Mouse (Mus musculus): Measurements from ENCODE around the gene Sars2. TPM values are rescaled to one million over a fixed set of nuclear protein-coding genes. Genes with fewer than 3 reads are reported as not detected.

Gene Sars2
- polyA plus RNA-seq, 1 experiment = 19.4 TPM

- Histone ChIP-seq H3K4me3 (ENCODE audit: insufficient read depth, low read depth, low read length) (no peak overlapping the region), H3K4me1 (ENCODE audit: control insufficient read depth, insufficient read depth, low read length) (peaks cover 3% of the 10 kb centered on the region; the same call in 1 of the 2 replicates), H3K27me3 (replicated peaks; ENCODE audit: control insufficient read depth, insufficient read depth, low read length) (no peaks in the 10 kb centered on the region), H3K27ac (ENCODE audit: insufficient read depth, low read depth, low read length) (no peak overlapping the region), H3K36me3 (ENCODE audit: control insufficient read depth, insufficient read depth, low read length) (no peaks in the 10 kb centered on the region)
- DNase-seq = no peak
- 71% methylated on average over 3 of the region's 3 CpGs for WGBS
- no peak for TF ChIP-seq POLR2A (IDR thresholded peaks at IDR 0.05; ENCODE audit: low read depth, low read length)
- TF ChIP-seq CTCF (conservative IDR thresholded peaks at IDR 0.05; ENCODE audit: insufficient read depth, insufficient read length, low read depth, low read length) = no peak
Measured at GRCm38 (mm10) chr7:28794496-28794895, 52.7 kb downstream of the Sars2 start.

GRCm38 (mm10) chr7:28795832-28796231 is 54.0 kb downstream of the Sars2 start:
- Histone ChIP-seq H3K27me3 (replicated peaks; ENCODE audit: control insufficient read depth, insufficient read depth, low read length) (no peaks in the 10 kb centered on the region), H3K4me1 (ENCODE audit: control insufficient read depth, insufficient read depth, low read length) (peaks cover 3% of the 10 kb centered on the region; the same call in 1 of the 2 replicates), H3K27ac (ENCODE audit: insufficient read depth, low read depth, low read length) (peak overlapping the region; percentile 39), H3K36me3 (ENCODE audit: control insufficient read depth, insufficient read depth, low read length) (no peaks in the 10 kb centered on the region), H3K4me3 (ENCODE audit: insufficient read depth, low read depth, low read length) (peak overlapping the region; percentile 30)
- DNase-seq = peak; percentile 39
- TF ChIP-seq POLR2A (IDR thresholded peaks at IDR 0.05; ENCODE audit: low read depth, low read length) = no peak
- no peak for TF ChIP-seq CTCF (conservative IDR thresholded peaks at IDR 0.05; ENCODE audit: insufficient read depth, insufficient read length, low read depth, low read length)
- WGBS = 70% methylated on average over 15 of the region's 15 CpGs

DNA sequence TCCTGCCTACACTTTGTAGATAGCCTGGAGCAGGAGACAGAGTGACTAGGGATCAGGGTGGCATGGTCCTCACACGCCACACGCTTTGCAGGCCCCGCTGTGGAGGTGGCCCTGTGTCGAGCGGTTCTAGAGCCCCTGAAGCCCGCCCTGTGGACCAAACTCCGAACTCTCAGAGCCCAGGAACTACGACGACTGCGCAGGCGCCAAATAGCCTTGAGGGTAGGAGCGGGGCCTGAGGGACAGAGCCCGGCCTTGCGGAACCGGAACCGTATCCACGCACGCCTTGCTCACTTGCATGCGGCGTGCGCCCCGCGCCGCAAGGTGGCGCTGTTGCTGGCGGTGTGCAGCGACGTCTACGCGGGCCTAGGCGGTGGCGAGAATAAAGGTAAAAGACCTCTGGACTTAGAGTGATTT is 54.8 kb downstream of the Sars2 start:
- TF ChIP-seq POLR2A (IDR thresholded peaks at IDR 0.05; ENCODE audit: low read depth, low read length) = no peak
- peak; percentile 97 for TF ChIP-seq CTCF (conservative IDR thresholded peaks at IDR 0.05; ENCODE audit: insufficient read depth, insufficient read length, low read depth, low read length)
- Histone ChIP-seq H3K27me3 (replicated peaks; ENCODE audit: control insufficient read depth, insufficient read depth, low read length) (no peaks in the 10 kb centered on the region), H3K4me1 (ENCODE audit: control insufficient read depth, insufficient read depth, low read length) (peaks cover 8% of the 10 kb centered on the region; the same call in 1 of the 2 replicates), H3K36me3 (ENCODE audit: control insufficient read depth, insufficient read depth, low read length) (no peaks in the 10 kb centered on the region), H3K4me3 (ENCODE audit: insufficient read depth, low read depth, low read length) (peak overlapping the region; percentile 30), H3K27ac (ENCODE audit: insufficient read depth, low read depth, low read length) (peak overlapping the region; percentile 39)
- DNase-seq = peak; percentile 92
- 13% methylated on average over 32 of the region's 32 CpGs for WGBS

- 93% methylated on average over 9 of the region's 9 CpGs for WGBS
- Histone ChIP-seq H3K27me3 (replicated peaks; ENCODE audit: control insufficient read depth, insufficient read depth, low read length) (no peaks in the 10 kb centered on the region), H3K36me3 (ENCODE audit: control insufficient read depth, insufficient read depth, low read length) (no peaks in the 10 kb centered on the region), H3K4me1 (ENCODE audit: control insufficient read depth, insufficient read depth, low read length) (peaks cover 31% of the 10 kb centered on the region), H3K27ac (ENCODE audit: insufficient read depth, low read depth, low read length) (no peak overlapping the region), H3K4me3 (ENCODE audit: insufficient read depth, low read depth, low read length) (no peak overlapping the region)
- DNase-seq = no peak
- TF ChIP-seq POLR2A (IDR thresholded peaks at IDR 0.05; ENCODE audit: low read depth, low read length) (no peak), CTCF (conservative IDR thresholded peaks at IDR 0.05; ENCODE audit: insufficient read depth, insufficient read length, low read depth, low read length) (no peak)
Measured at GRCm38 (mm10) chr7:28799994-28800393, 58.2 kb downstream of the Sars2 start.

DNA sequence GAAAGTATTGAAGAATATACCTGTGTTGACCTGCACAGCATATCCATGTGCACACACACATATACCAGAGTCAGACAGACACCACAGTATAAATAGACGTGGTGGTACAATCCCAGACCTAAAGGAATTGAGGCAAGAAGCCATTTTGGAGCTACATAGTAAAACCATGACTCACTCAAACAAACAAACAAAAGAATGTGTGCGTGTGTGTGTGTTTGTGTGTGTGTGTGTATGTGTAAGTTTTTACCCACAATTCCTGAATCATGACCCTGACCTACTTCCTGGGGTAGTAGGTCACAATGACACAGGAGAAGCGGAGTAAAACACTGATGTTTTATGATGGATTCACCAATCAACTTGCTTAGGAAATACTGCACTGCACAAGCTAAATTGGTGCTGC is 59.7 kb downstream of the Sars2 start:
- Histone ChIP-seq H3K4me3 (ENCODE audit: insufficient read depth, low read depth, low read length) (no peak overlapping the region), H3K36me3 (ENCODE audit: control insufficient read depth, insufficient read depth, low read length) (no peaks in the 10 kb centered on the region), H3K4me1 (ENCODE audit: control insufficient read depth, insufficient read depth, low read length) (peaks cover 31% of the 10 kb centered on the region), H3K27me3 (replicated peaks; ENCODE audit: control insufficient read depth, insufficient read depth, low read length) (no peaks in the 10 kb centered on the region), H3K27ac (ENCODE audit: insufficient read depth, low read depth, low read length) (peak overlapping the region; percentile 97)
- 29% methylated on average over 3 of the region's 3 CpGs for WGBS
- no peak for DNase-seq
- TF ChIP-seq CTCF (conservative IDR thresholded peaks at IDR 0.05; ENCODE audit: insufficient read depth, insufficient read length, low read depth, low read length) (no peak), POLR2A (IDR thresholded peaks at IDR 0.05; ENCODE audit: low read depth, low read length) (no peak)

- 5% methylated on average over 10 of the region's 10 CpGs for WGBS
- H3K4me1 ChIP-seq (ENCODE audit: control insufficient read depth, insufficient read depth, low read length) = peaks cover 32% of the 10 kb centered on the region
- peak overlapping the region; percentile 97 for H3K27ac ChIP-seq (ENCODE audit: insufficient read depth, low read depth, low read length)
- peak; percentile 91 for DNase-seq
- H3K27me3 ChIP-seq (replicated peaks; ENCODE audit: control insufficient read depth, insufficient read depth, low read length) = no peaks in the 10 kb centered on the region
- TF ChIP-seq CTCF (conservative IDR thresholded peaks at IDR 0.05; ENCODE audit: insufficient read depth, insufficient read length, low read depth, low read length) (no peak; the same call in 1 of the 2 replicates), POLR2A (IDR thresholded peaks at IDR 0.05; ENCODE audit: low read depth, low read length) (no peak)
- no peaks in the 10 kb centered on the region for H3K36me3 ChIP-seq (ENCODE audit: control insufficient read depth, insufficient read depth, low read length)
- H3K4me3 ChIP-seq (ENCODE audit: insufficient read depth, low read depth, low read length) = no peak overlapping the region
Measured at GRCm38 (mm10) chr7:28801901-28802670, 60.3 kb downstream of the Sars2 start.

DNA sequence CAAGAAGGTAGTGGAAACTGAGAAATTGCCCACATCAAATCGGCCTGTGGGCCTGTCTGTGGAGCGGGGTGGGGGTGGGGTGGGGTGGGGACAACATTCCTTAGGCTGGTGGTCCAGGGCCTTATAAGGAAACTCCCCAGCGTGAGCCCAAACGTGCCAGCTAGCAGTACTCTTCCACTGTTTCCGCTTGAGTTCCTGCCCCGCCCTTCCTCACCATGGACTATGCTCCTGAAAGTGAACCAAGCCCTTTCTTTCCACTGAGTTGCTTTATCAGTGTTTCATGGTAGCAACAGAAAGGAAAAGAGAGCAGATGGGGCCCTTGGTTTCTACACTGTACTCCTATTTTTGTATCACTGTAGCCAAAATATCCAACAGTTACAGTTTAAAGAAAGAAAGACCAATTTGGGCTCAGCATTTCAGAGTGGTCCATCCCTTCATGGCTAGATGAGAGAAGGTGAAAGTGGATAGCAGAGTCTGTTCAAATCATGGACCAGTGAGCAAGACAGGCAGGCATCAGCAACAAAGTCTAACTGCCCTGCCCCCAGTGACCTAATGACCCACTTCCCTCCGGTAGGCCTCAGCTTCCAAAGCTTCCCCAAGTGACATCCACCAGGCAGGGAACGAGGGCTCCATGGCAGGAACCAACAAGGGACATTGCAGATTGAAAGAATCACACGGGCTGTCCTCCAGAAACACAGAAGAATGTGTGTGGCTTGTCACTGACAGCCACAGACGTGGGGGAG is 61.2 kb downstream of the Sars2 start:
- H3K27me3 ChIP-seq (replicated peaks; ENCODE audit: control insufficient read depth, insufficient read depth, low read length) = no peaks in the 10 kb centered on the region
- peaks cover 38% of the 10 kb centered on the region for H3K4me1 ChIP-seq (ENCODE audit: control insufficient read depth, insufficient read depth, low read length)
- TF ChIP-seq CTCF (conservative IDR thresholded peaks at IDR 0.05; ENCODE audit: insufficient read depth, insufficient read length, low read depth, low read length) (no peak), POLR2A (IDR thresholded peaks at IDR 0.05; ENCODE audit: low read depth, low read length) (no peak)
- DNase-seq = peak; percentile 93
- WGBS = 5% methylated on average over 10 of the region's 10 CpGs
- H3K4me3 ChIP-seq (ENCODE audit: insufficient read depth, low read depth, low read length) = no peak overlapping the region
- H3K36me3 ChIP-seq (ENCODE audit: control insufficient read depth, insufficient read depth, low read length) = no peaks in the 10 kb centered on the region
- peak overlapping the region; percentile 97 for H3K27ac ChIP-seq (ENCODE audit: insufficient read depth, low read depth, low read length)

Other genes starting within 250 kb of the Sars2 start
- not detected in 2 replicates for gene Ifnl2, start 231.5 kb upstream of the Sars2 start, polyA plus RNA-seq (2012; rRNA removed)
- not detected in 2 replicates for gene Ifnl3, start 219.2 kb upstream of the Sars2 start, polyA plus RNA-seq (2012; rRNA removed)
- gene Sycn, start 201.1 kb upstream of the Sars2 start, polyA plus RNA-seq (2012; rRNA removed) = 12.4 and 13.3 TPM in 2 replicates
- gene Nccrp1, start 194.7 kb upstream of the Sars2 start, polyA plus RNA-seq (2012; rRNA removed) = 57.2 and 85.4 TPM in 2 replicates
- gene Samd4b, start 143.8 kb upstream of the Sars2 start, polyA plus RNA-seq (2012; rRNA removed) = 67.0 and 79.0 TPM in 2 replicates
- 36.9 and 41.8 TPM in 2 replicates for gene Pak4, start 143.8 kb upstream of the Sars2 start, polyA plus RNA-seq (2012; rRNA removed)
- not detected in 2 replicates for gene Acp7, start 110.7 kb upstream of the Sars2 start, polyA plus RNA-seq (2012; rRNA removed)
- 1.1 and 1.6 TPM in 2 replicates for gene Fbxo27, start 49.1 kb upstream of the Sars2 start, polyA plus RNA-seq (2012; rRNA removed)
- 1.1 and 1.3 TPM in 2 replicates for gene Fbxo17, start 25.2 kb upstream of the Sars2 start, polyA plus RNA-seq (2012; rRNA removed)
- 79.8 and 96.7 TPM in 2 replicates for gene Mrps12, start 172 bp upstream of the Sars2 start, polyA plus RNA-seq (2012; rRNA removed)
- gene Ccer2, start 14.2 kb downstream of the Sars2 start, polyA plus RNA-seq (2012; rRNA removed) = not detected in 2 replicates
- gene Sirt2, start 24.7 kb downstream of the Sars2 start, polyA plus RNA-seq (2012; rRNA removed) = 99.8 and 103 TPM in 2 replicates
- 37.9 and 41.6 TPM in 2 replicates for gene Nfkbib, start 25.5 kb downstream of the Sars2 start, polyA plus RNA-seq (2012; rRNA removed)
- 2.9 and 5.9 TPM in 2 replicates for gene Rinl, start 47.0 kb downstream of the Sars2 start, polyA plus RNA-seq (2012; rRNA removed)
- gene Hnrnpl, start 66.5 kb downstream of the Sars2 start, polyA plus RNA-seq (2012; rRNA removed) = 172 and 214 TPM in 2 replicates
- 865 and 950 TPM in 2 replicates for gene Ech1, start 83.2 kb downstream of the Sars2 start, polyA plus RNA-seq (2012; rRNA removed)
- 22.8 and 25.0 TPM in 2 replicates for gene Lgals4, start 91.9 kb downstream of the Sars2 start, polyA plus RNA-seq (2012; rRNA removed)
- 1.1 and 1.6 TPM in 2 replicates for gene Lgals7, start 121.9 kb downstream of the Sars2 start, polyA plus RNA-seq (2012; rRNA removed)
- 0.11 and 0.24 TPM in 2 replicates for gene Capn12, start 139.4 kb downstream of the Sars2 start, polyA plus RNA-seq (2012; rRNA removed)
- gene Actn4, start 220.3 kb downstream of the Sars2 start, polyA plus RNA-seq (2012; rRNA removed) = 340 and 367 TPM in 2 replicates
- 321 and 343 TPM in 2 replicates for gene Eif3k, start 239.9 kb downstream of the Sars2 start, polyA plus RNA-seq (2012; rRNA removed)
- gene Map4k1, start 240.1 kb downstream of the Sars2 start, polyA plus RNA-seq (2012; rRNA removed) = 2.3 and 6.2 TPM in 2 replicates

All from kidney, adult 2 months (tissue).